21 mouse cellular contexts compared by ENCODE assay signal in the genomic region with DNA sequence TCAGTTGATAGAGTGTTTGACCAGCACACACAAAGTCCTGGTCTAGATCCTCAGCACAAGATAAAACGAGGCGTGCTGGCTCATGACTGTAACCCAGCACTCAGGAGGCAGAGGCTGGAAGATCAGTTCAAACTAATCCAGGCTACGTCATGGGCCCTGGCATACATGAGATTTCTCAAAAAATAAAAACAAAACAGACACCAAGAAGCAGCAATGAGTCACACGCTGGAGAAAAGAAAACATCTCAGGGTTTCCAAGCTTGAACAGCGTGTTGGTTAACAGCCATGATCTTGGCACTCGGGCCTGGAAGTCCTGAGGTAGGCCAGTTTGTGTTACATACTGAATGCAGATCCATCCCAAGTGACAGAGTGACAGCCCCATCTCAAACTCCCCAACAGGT. TPM values are rescaled to one million over a fixed set of nuclear protein-coding genes. Genes with fewer than 3 reads are reported as not detected.
"Had no signal": no experiment of that assay in that cellular context is flagged by ENCODE, and none has a peak within 500 bp of the region (broad histone marks: within the 10 kb centered on the region; RNA-seq: fewer than 3 reads in every experiment).

No protein-coding gene starts in this region.

- DNase-seq: kidney, adult 9 months; kidney, postnatal 25 days; layer of hippocampus, postnatal 36 days; left cerebral cortex, postnatal 4 days; lung, adult 18-20 months; lung, postnatal 10 days; lung, postnatal 36 days; retina, postnatal 1 day; right cerebral cortex, postnatal 25 days; thymus, adult 18-20 months; thymus, postnatal 36 days had no signal

- H3K27me3 ChIP-seq: limb, embryonic 12.5 days; limb, embryonic 15.5 days; lung, embryonic 15.5 days; midbrain, embryonic 13.5 days; neural tube, embryonic 13.5 days had no signal

- ATAC-seq: midbrain, embryonic 13.5 days; midbrain, embryonic 16.5 days had no signal

RNA-seq across cellular contexts. Expression of a gene that starts 17.6 kb away (rescaled TPM):
- total RNA-seq: left cerebral cortex, adult 2 months; left cerebral cortex, postnatal 4 days; monocyte, adult 5-6 weeks had no signal
- polyA plus RNA-seq: liver, embryonic 11.5 days had no signal

RNA-seq across cellular contexts. Expression of a gene that starts 53.3 kb away (rescaled TPM):
- total RNA-seq: neutrophil, adult 5-6 weeks had no signal
